Mouse (Mus musculus) G1E-ER4 (cell line): ENCODE measurements at regions not wholly inside any gene's neighbourhood (a gene's known extent, or its start where the extent isn't known, plus 50 kb on each side); places are given as distances from the start of the nearest gene placed in this dataset.

Experiments used
- GATA1 ChIP-seq: IDR thresholded peaks from one replicate; pipeline ENCODE4 v1.8.0; 2012; ENCODE audit warnings: low read length, inconsistent platforms

GRCm38 (mm10) chr10:24999807-25000206, 72.5 kb upstream of the Arg1 start:
- TF ChIP-seq GATA1 = no peak

- TF ChIP-seq GATA1 = no peak
Observed at GRCm38 (mm10) chr10:24997661-24998060, 70.4 kb upstream of the Arg1 start.

DNA sequence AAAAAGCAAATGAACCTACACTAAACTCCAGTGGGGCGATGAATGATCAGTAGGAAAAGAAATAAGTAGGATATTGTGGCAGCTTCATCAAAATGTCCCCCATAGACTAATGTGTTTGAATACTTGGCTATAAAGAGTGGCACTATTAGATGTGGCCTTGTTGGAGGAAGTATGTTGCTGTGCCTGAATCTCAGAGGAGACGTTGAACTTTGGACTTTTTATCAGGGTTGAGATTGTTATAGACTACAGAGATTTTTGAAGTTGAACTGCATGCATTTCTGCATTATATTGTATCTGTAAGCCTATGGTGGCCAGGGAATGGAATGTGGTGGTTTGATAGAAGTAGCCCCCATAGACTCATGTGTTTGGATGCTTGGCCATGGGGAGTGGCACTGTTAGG, 68.5 kb upstream of the Arg1 start:
- no peak for TF ChIP-seq GATA1

DNA sequence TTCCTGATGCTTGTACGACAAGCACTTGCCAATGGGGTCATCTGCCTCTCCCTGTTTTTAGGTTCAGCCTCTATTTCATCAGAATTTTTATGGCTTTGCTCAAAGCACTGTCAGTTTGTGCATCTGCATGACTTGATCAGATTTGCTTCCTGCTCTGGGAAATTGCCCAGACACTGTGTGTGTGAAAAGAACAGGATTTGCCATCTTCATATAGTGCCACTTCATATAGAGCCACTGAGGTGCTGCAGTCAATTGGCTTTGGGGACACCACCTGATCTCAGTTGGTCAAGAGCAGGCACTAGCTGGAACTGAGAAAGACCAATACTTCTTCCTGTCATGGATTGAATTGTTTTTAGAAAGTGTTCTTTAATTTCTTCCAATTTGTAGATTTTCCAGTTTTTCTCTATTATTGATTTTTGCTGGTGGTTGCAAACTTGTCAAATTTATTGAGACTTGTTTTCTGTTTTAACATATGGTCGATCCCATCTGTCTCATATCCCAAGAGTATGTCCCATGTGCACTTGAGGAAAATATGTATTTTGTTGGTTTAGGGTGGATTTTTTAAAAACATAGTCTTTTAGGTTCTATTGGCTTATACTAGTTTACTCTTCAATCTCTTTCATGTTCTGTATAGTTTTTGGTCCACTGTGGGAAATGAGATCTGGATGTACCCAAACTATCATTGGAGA, 62.8 kb upstream of the Arg1 start:
- TF ChIP-seq GATA1 = no peak

- TF ChIP-seq GATA1 = no peak
Observed at GRCm38 (mm10) chr10:24984801-24985200, 57.5 kb upstream of the Arg1 start.

DNA sequence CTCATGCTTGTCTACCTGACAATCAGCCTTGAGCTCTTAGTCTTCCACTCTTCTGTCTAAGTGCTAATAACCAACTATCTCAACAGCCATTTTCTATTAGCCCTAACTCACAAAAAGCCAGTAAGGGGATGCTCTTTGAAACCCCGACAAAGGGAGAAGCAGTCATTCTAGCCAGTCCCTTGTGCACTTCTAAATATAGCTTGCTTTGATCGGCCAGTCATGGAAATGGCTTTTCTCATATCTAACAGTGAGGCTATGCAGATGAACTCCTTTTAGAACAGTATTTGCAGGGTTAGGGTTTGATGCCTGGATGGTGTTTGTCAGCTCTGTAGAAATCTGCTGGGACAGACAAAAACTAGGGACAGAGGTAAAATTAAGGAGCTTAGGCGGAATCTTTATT, 54.5 kb upstream of the Arg1 start:
- TF ChIP-seq GATA1 = no peak
